Mouse (Mus musculus) layer of hippocampus, adult 9-10 months (tissue): ENCODE measurements at regions not wholly inside any gene's neighbourhood (a gene's known extent, or its start where the extent isn't known, plus 50 kb on each side); places are given as distances from the start of the nearest gene placed in this dataset.

ENCODE experiments used
- DNase-seq: peaks from one replicate; pipeline ENCODE4 v3.0.0; 2022; ENCODE audit warnings: low spot score

- no peak for DNase-seq
Observed at GRCm38 (mm10) chr10:37377258-37378001, 238.7 kb upstream of the Marcks start.

GRCm38 (mm10) chr10:37376172-37376571 lies 237.5 kb upstream of the Marcks start:
- DNase-seq = no peak

DNA sequence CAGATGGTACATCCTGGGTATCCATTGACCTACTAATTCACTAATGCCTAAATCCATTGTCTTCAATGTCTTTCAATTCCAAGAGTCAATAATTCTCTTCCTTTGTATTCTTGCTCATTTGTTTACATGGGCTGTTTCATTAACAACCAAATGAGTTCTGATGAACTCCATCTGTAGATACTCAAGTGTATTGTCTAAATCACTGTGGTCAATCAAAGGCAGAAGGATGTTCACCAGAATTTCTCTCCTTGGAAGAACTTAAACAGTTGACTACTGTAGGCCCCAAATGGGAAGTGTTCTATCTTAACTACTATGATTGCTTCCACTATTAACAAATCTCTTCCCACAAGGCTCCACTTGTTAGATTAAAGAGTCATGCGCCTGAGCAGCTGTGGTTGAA lies 236.9 kb upstream of the Marcks start:
- DNase-seq = no peak

- no peak for DNase-seq
Observed at GRCm38 (mm10) chr10:37368997-37369679, 230.4 kb upstream of the Marcks start.

DNA sequence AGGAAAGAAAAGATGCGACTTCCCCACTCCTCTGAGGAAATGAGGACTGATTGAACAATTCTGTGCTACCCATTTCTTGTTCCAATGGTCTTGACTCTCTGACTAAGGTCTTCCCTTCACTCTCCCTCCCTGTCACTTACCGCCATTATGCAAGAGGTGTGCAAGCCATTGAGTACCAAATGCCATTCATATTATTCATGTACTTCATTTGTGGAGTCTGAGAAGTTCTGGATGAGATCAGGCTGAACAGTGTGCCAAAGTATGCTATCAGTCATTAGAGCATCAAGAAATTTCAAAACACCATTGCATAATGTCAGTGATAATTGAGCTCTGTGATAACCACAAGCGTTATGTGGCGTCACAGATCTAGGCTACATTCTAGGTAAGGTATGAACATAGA lies 229.1 kb upstream of the Marcks start:
- DNase-seq = no peak

- no peak for DNase-seq
Observed at GRCm38 (mm10) chr10:37364506-37364905, 225.8 kb upstream of the Marcks start.

- DNase-seq = no peak
Observed at GRCm38 (mm10) chr10:37360985-37361384, 222.3 kb upstream of the Marcks start.

GRCm38 (mm10) chr10:37358900-37359299 lies 220.2 kb upstream of the Marcks start:
- no peak for DNase-seq

DNA sequence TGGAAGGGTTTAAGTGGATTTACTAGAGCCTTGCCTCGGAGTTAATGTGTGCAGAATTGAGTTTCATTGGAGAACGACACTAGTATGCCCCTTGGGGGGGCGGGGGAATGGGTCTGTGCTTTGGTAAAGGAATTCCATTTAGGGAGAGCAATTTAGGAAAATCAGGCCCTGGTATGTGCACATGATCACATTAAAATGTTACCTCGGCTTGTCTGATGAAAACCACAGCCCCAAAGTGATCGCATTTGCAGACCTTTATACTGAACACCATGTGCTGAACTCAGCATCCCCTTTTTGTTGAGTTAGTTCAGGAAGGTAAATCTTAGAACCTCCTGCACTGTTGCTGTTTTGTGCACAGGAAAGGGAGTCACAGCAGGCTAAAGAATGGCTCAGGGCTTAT lies 219.6 kb upstream of the Marcks start:
- DNase-seq = no peak

- no peak for DNase-seq
Observed at GRCm38 (mm10) chr10:37357304-37358060, 218.8 kb upstream of the Marcks start.

GRCm38 (mm10) chr10:37349261-37349660 lies 210.5 kb upstream of the Marcks start:
- DNase-seq = no peak

DNA sequence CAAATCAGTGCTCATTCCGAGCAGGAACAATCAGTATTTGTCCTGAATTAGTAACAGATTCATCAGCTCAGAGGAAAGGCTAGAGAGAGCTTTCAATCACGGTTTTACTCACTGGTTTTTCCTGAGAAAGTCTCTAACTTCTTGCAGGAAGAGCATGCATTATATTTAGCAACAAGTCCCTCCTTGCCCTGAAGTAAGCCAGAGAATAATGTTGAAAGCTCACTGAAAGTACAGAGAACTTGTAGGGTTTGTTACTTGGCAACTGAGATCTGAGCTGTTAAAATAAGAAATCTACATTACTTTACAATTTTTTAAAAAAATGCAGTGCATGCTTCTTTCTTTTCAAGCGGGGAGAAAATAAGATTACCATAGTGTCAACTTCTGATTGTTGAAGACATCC lies 209.7 kb upstream of the Marcks start:
- no peak for DNase-seq

GRCm38 (mm10) chr10:37347661-37348060 lies 208.9 kb upstream of the Marcks start:
- no peak for DNase-seq

DNA sequence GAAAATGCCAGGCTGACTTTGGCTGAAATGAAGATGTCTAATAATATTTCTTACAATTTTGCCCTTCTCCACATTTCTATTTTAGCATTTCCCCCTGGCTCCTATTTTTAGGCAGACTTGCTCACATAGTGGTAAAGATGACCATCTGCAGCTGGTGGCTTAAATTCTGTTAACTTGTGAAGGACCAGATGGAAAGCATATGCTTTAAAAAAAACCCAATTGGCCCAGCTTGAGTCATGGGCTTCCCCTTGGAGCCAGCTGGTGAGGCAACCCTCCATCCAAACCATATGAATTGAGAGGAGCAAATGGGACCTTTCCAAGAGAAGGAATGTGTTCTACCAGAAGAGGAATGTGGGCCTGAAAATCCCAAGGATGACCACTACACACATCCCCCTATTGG lies 204.0 kb upstream of the Marcks start:
- no peak for DNase-seq

GRCm38 (mm10) chr10:37339658-37340057 lies 200.9 kb upstream of the Marcks start:
- DNase-seq = no peak

DNA sequence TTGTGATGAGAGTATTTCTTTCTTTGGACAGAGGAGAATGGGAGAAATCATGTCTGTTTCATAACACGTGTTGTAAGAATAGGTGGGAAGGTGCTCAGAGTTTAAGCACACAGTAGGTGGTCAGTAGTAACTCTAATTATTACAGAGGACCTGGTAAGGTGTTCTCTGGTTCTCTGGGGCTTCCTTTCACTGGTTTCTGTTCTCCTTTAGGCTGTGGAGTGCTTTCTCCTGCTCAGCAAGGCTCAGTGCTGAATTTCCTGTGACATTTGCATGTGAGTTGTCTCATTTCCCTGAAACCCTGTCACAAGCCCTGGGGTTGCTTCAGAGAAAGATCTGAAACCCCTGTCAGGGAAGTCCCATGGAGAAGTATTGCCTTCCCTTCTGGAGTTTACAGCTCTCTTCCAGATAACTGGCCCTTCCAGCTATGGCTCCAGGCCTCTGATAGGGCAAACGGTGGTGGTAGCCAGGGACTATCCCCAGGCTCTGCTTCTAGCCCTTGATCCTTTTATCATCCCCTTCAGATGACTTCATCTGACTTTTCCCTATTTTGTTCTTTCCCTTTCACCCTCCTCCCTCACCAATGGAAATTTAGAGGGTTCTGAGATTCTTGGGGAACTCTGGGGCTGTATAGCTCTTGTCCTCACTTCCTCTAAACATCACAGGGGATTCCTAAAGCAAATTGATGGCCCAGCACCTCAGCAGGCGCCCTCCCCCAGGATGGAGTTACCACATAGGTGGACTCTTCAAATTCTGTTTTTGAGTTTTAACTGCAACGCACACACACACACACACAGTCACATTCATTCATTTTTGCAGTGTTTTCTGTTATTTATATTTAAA lies 199.6 kb upstream of the Marcks start:
- DNase-seq = no peak

DNA sequence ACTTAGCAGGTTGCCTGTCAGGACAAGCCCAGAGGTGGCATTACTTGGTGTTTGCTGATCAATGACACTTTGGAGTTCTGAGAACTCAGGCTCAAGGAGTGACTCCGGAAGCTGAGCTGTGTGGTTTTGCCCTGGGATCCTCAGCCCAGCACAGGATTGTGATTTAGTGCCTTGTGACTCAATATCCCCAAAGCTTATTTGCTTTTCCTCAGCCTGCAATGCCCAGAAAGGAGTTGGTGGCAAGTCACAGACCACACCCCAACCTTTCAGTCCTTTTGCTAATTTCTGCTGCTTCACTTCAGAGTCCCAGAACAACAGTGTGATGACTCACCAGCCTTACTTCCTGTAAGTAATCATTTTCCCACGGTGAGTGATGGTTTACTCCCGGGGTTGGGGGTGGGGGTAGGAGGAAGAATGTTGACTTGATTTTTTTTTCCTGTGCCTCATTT lies 198.5 kb upstream of the Marcks start:
- DNase-seq = no peak

GRCm38 (mm10) chr10:37335148-37335547 lies 196.4 kb upstream of the Marcks start:
- DNase-seq = no peak

GRCm38 (mm10) chr10:37326168-37326534 lies 187.4 kb upstream of the Marcks start:
- no peak for DNase-seq

GRCm38 (mm10) chr10:37325514-37326167 lies 186.9 kb upstream of the Marcks start:
- no peak for DNase-seq

- DNase-seq = no peak
Observed at GRCm38 (mm10) chr10:37323689-37324088, 185.0 kb upstream of the Marcks start.

- no peak for DNase-seq
Observed at GRCm38 (mm10) chr10:37322809-37323208, 184.1 kb upstream of the Marcks start.
